Mouse (Mus musculus): ENCODE data around the gene Rpl3l.
"Not testable (repeated sequence)": the region's sequence is repeated elsewhere in the genome, so short reads cannot be mapped to it uniquely, and the experiment has no call there.

Gene Rpl3l

GRCm38 (mm10) chr17:24719494-24720222, 8.0 kb upstream of the Rpl3l start:
- in situ Hi-C loops (cut with MboI, MseI) = no loop called here

- in situ Hi-C loops (cut with MboI, MseI) = not testable (repeated sequence)
These were observed 7.0 kb upstream of the Rpl3l start for GRCm38 (mm10) chr17:24720616-24721015.

- in situ Hi-C loops (cut with MboI, MseI) = not testable (repeated sequence)
These were observed 6.2 kb upstream of the Rpl3l start for GRCm38 (mm10) chr17:24721383-24721955.

- in situ Hi-C loops (cut with MboI, MseI) = no loop called here
These were observed 5.2 kb upstream of the Rpl3l start for GRCm38 (mm10) chr17:24722220-24722924.

- in situ Hi-C loops (cut with MboI, MseI) = no loop called here
These were observed 4.3 kb upstream of the Rpl3l start for GRCm38 (mm10) chr17:24723122-24723880.

- in situ Hi-C loops (cut with MboI, MseI) = no loop called here
These were observed 3.8 kb upstream of the Rpl3l start for GRCm38 (mm10) chr17:24723881-24724180.

GRCm38 (mm10) chr17:24724184-24724583, 3.4 kb upstream of the Rpl3l start, which contains the start of gene Ndufb10:
TSS of gene Ndufb10 (minus strand) at chr17:24724478.
- in situ Hi-C loops (cut with MboI, MseI) = no loop called here

- in situ Hi-C loops (cut with MboI, MseI) = no loop called here
These were observed 1.8 kb upstream of the Rpl3l start for GRCm38 (mm10) chr17:24725637-24726390.

GRCm38 (mm10) chr17:24728184-24728583, 564 bp downstream of the Rpl3l start:
- in situ Hi-C loops (cut with MboI, MseI) = no loop called here

- in situ Hi-C loops (cut with MboI, MseI) = no loop called here
These were observed 1.4 kb downstream of the Rpl3l start for GRCm38 (mm10) chr17:24729067-24729466.

GRCm38 (mm10) chr17:24730787-24731186, 3.2 kb downstream of the Rpl3l start:
- in situ Hi-C loops (cut with MboI, MseI) = no loop called here

- in situ Hi-C loops (cut with MboI, MseI) = no loop called here
These were observed 4.8 kb downstream of the Rpl3l start for GRCm38 (mm10) chr17:24732233-24732935.

- in situ Hi-C loops (cut with MboI, MseI) = no loop called here
These were observed 5.9 kb downstream of the Rpl3l start for GRCm38 (mm10) chr17:24733434-24734050.

GRCm38 (mm10) chr17:24734513-24734912, 6.9 kb downstream of the Rpl3l start:
- in situ Hi-C loops (cut with MboI, MseI) = no loop called here

- in situ Hi-C loops (cut with MboI, MseI) = no loop called here
These were observed 7.8 kb downstream of the Rpl3l start for GRCm38 (mm10) chr17:24735446-24735845.

GRCm38 (mm10) chr17:24736330-24737051, 8.9 kb downstream of the Rpl3l start, which contains the start of gene Msrb1:
TSS of gene Msrb1 (plus strand) at chr17:24736642.
- in situ Hi-C loops (cut with MboI, MseI) = no loop called here

GRCm38 (mm10) chr17:24737135-24737810, 9.7 kb downstream of the Rpl3l start:
- in situ Hi-C loops (cut with MboI, MseI) = no loop called here

- in situ Hi-C loops (cut with MboI, MseI) = no loop called here
These were observed 10.6 kb downstream of the Rpl3l start for GRCm38 (mm10) chr17:24738238-24738637.

- in situ Hi-C loops (cut with MboI, MseI) = no loop called here
These were observed 12.3 kb downstream of the Rpl3l start for GRCm38 (mm10) chr17:24739926-24740325.

Measured in T-helper 2 cell (primary cell).